Mouse (Mus musculus) forebrain, postnatal 0 days (tissue): ENCODE data around the gene Exd2. TPM values are rescaled to one million over a fixed set of nuclear protein-coding genes. Genes with fewer than 3 reads are reported as not detected.

Experiments used
- ATAC-seq: fragments of 200-750 bp; cut with Nextera tagmentation; 2 replicates; pipeline ENCODE4 v1.8.0; 2017; ENCODE audit warnings: mild to moderate bottlenecking, moderate library complexity
- DNase-seq: peaks from one replicate; pipeline ENCODE4 v3.0.0-alpha.2; 2015
- H3K27ac ChIP-seq: fragments of 300-500 bp; sonication (generic); 2 replicates; pipeline ENCODE4 v1.5.1; 2014; ENCODE audit warnings: low read depth, mild to moderate bottlenecking, antibody characterized with exemption, low read length, moderate library complexity, mixed read lengths
- H3K27me3 ChIP-seq: fragments of 300-500 bp; sonication (generic); 2 replicates; pipeline ENCODE4 v1.6.1; 2014; ENCODE audit warnings: mild to moderate bottlenecking, low read length, mixed read lengths; ENCODE audit not compliant: insufficient read depth
- H3K36me3 ChIP-seq: fragments of 300-500 bp; sonication (generic); 2 replicates; pipeline ENCODE4 v1.6.1; 2014; ENCODE audit warnings: mild to moderate bottlenecking, moderate library complexity; ENCODE audit not compliant: insufficient read depth
- H3K4me1 ChIP-seq: fragments of 300-500 bp; sonication (generic); 2 replicates; pipeline ENCODE4 v1.6.1; 2014; ENCODE audit warnings: antibody characterized with exemption; ENCODE audit not compliant: insufficient read depth
- H3K4me2 ChIP-seq: fragments of 300-500 bp; sonication (generic); 2 replicates; pipeline ENCODE4 v1.6.1; 2014; ENCODE audit warnings: low read depth, mild to moderate bottlenecking, moderate library complexity
- H3K4me3 ChIP-seq: fragments of 300-500 bp; sonication (generic); 2 replicates; pipeline ENCODE4 v1.5.1; 2014; ENCODE audit warnings: low read depth, low read length, mixed read lengths
- H3K9ac ChIP-seq: fragments of 300-500 bp; sonication (generic); 2 replicates; pipeline ENCODE4 v1.6.1; 2014; ENCODE audit warnings: mild to moderate bottlenecking
- H3K9me3 ChIP-seq: fragments of 300-500 bp; sonication (generic); 2 replicates; pipeline ENCODE4 v1.6.1; 2016; ENCODE audit warnings: low read length
- CTCF ChIP-seq: sonication (generic); IDR thresholded peaks from 2 replicates; pipeline ENCODE4 v1.5.1; 2016; ENCODE audit warnings: antibody characterized with exemption, control low read depth, low read depth
- WGBS: fragments of 180-500 bp; shearing (Covaris S2); extraction: QIAGEN DNeasy Blood & Tissue Kit; methylation state at CpG from one replicate; pipeline ENCODE4 v1.1.7; 2014; 5-methylcytosine and 5-hydroxymethylcytosine counted together
- polyA plus RNA-seq: library from polyadenylated mRNA; unstranded; fragments of >200 nt; fragmentation: Nextera tagmentation; extraction: Ambion mirVana; gene quantifications from 2 replicates; pipeline ENCODE4 v1.2.1, GENCODE M21; 2015
- total RNA-seq: library from RNA; depleted of rRNA; stranded (reverse); fragments of >200 nt; gene quantifications from 2 replicates; pipeline ENCODE4 v1.2.3, GENCODE M21; 2014

Exd2 gene
- total and polyA plus RNA-seq, 2 experiments from 2014 or later: 32.2 to 35.4 TPM

DNA sequence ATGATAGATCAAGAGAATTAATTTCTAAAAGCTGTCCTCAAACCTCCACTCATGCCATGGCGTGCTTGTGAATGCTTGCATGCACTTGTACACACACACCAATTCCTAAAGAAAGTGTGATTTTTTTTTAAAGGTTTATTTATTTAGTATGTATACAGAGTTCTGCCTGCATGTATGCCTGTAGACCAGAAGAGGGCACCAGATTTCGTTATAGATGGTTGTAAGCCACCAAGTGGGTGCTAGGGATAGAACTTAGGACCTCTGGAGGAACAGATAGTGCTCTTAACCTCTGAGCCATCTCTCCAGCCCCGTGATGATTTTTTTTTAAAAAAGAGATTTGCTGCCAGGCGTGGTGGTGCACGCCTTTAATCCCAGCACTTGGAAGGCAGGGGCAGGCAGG lies 30.4 kb downstream of the Exd2 start:
- TF ChIP-seq CTCF: no peak
- 94% methylated on average over 5 of the region's 5 CpGs for WGBS
- Histone ChIP-seq H3K27me3 (no peaks in the 10 kb centered on the region), H3K4me1 (no peaks in the 10 kb centered on the region), H3K9me3 (no peaks in the 10 kb centered on the region), H3K4me3 (no peak overlapping the region), H3K36me3 (peaks cover 49% of the 10 kb centered on the region), H3K9ac (no peak overlapping the region), H3K4me2 (no peak overlapping the region), H3K27ac (no peak overlapping the region)
- ATAC-seq (no peak), DNase-seq (no peak)

DNA sequence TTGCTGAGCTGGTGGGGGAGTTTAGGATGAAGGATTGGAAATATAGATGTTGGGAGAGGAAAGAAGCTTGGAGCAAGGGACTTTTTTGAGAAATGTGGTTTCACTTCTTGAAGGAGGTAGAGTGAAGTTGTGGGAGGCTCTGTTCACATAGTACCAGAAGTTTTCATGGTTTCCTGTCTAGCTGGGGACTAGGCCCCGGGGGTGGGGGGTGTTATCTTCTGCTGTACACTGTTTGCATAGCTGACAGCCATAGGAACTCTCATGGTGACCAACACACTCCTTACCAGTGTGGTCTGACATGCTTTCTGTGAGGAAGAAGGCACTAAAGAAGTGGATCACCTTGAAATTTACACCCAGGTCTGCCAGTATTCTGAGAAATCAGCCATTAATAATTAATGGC lies 32.8 kb downstream of the Exd2 start:
- 83% methylated on average over 1 of the region's 1 CpGs for WGBS
- no peak overlapping the region for H3K27ac ChIP-seq
- H3K9me3 ChIP-seq: no peaks in the 10 kb centered on the region
- no peak for TF ChIP-seq CTCF
- DNase-seq: no peak
- no peak for ATAC-seq
- H3K9ac ChIP-seq: no peak overlapping the region
- no peak overlapping the region for H3K4me3 ChIP-seq
- peaks cover 32% of the 10 kb centered on the region for H3K36me3 ChIP-seq
- H3K27me3 ChIP-seq: no peaks in the 10 kb centered on the region
- H3K4me2 ChIP-seq: no peak overlapping the region
- H3K4me1 ChIP-seq: no peaks in the 10 kb centered on the region

DNA sequence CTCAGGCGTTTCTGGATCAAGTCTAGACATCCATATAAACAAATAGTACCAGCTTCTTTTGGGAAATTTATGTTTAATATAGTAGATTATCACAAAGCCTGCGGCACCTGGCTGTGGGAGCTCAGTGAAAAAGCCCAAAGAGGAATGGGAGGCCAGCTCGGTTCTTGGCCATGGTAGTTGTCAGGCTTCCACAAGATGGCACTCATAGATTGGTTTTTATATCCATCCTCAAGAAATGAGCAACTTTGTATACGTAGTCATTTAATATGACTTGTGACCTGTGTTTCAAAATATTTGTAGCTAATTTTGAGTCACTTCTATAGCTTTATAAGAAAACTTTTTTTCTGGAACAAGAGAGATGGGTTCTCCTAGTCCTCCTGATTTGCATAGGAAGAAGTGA lies 35.5 kb downstream of the Exd2 start:
- Histone ChIP-seq H3K27me3 (no peaks in the 10 kb centered on the region), H3K27ac (no peak overlapping the region), H3K4me2 (no peak overlapping the region), H3K36me3 (peaks cover 11% of the 10 kb centered on the region; the same call in 1 of the 2 replicates), H3K4me1 (no peaks in the 10 kb centered on the region), H3K9ac (no peak overlapping the region), H3K9me3 (no peaks in the 10 kb centered on the region), H3K4me3 (no peak overlapping the region)
- ATAC-seq: no peak
- 52% methylated on average over 4 of the region's 4 CpGs for WGBS
- peak; percentile 65 for TF ChIP-seq CTCF
- peak; percentile 38 for DNase-seq

- Histone ChIP-seq H3K9me3 (no peaks in the 10 kb centered on the region), H3K27me3 (no peaks in the 10 kb centered on the region), H3K27ac (no peak overlapping the region), H3K4me3 (no peak overlapping the region), H3K36me3 (peaks cover 7% of the 10 kb centered on the region; the same call in 1 of the 2 replicates), H3K4me2 (no peak overlapping the region), H3K4me1 (no peaks in the 10 kb centered on the region), H3K9ac (no peak overlapping the region)
- DNase-seq (no peak), ATAC-seq (no peak)
- 58% methylated on average over 1 of the region's 1 CpGs for WGBS
- no peak for TF ChIP-seq CTCF
Observed at GRCm38 (mm10) chr12:80500506-80500905, 37.6 kb downstream of the Exd2 start.

- Histone ChIP-seq H3K4me1 (no peaks in the 10 kb centered on the region), H3K27me3 (no peaks in the 10 kb centered on the region), H3K36me3 (no peaks in the 10 kb centered on the region), H3K4me3 (no peak overlapping the region), H3K9ac (no peak overlapping the region), H3K9me3 (no peaks in the 10 kb centered on the region), H3K4me2 (no peak overlapping the region), H3K27ac (no peak overlapping the region)
- WGBS: 80% methylated on average over 5 of the region's 5 CpGs
- TF ChIP-seq CTCF: no peak
- ATAC-seq (no peak), DNase-seq (no peak)
Observed at GRCm38 (mm10) chr12:80504718-80505117, 41.8 kb downstream of the Exd2 start.

GRCm38 (mm10) chr12:80507041-80507745 lies 44.3 kb downstream of the Exd2 start:
- H3K27ac ChIP-seq: no peak overlapping the region
- H3K27me3 ChIP-seq: no peaks in the 10 kb centered on the region
- no peak overlapping the region for H3K4me3 ChIP-seq
- no peaks in the 10 kb centered on the region for H3K9me3 ChIP-seq
- H3K36me3 ChIP-seq: no peaks in the 10 kb centered on the region
- no peak for TF ChIP-seq CTCF
- ATAC-seq (no peak), DNase-seq (no peak)
- H3K4me1 ChIP-seq: no peaks in the 10 kb centered on the region
- 67% methylated on average over 14 of the region's 14 CpGs for WGBS
- no peak overlapping the region for H3K4me2 ChIP-seq
- no peak overlapping the region for H3K9ac ChIP-seq

GRCm38 (mm10) chr12:80517977-80518376 lies 55.1 kb downstream of the Exd2 start, which contains the start of gene Galnt16:
Gene Galnt16, plus strand, starts transcription at chr12:80518277.
- DNase-seq: no peak
- 7% methylated on average over 14 of the region's 14 CpGs for WGBS
- no peaks in the 10 kb centered on the region for H3K36me3 ChIP-seq
- peak within 1 kb of the TSS; percentile 87 for H3K27ac ChIP-seq
- peak within 1 kb of the TSS; percentile 98 for H3K4me2 ChIP-seq
- no peaks in the 10 kb centered on the region for H3K27me3 ChIP-seq
- no peak for ATAC-seq
- TF ChIP-seq CTCF: no peak
- peak within 1 kb of the TSS; percentile 91 for H3K4me3 ChIP-seq
- no peaks in the 10 kb centered on the region for H3K9me3 ChIP-seq
- H3K9ac ChIP-seq: peak within 1 kb of the TSS; percentile 80
- H3K4me1 ChIP-seq: peaks cover 5% of the 10 kb centered on the region; the same call in 1 of the 2 replicates
